Mouse (Mus musculus) neural tube, embryonic 11.5 days (tissue): ENCODE measurements at regions not wholly inside any gene's neighbourhood (a gene's known extent, or its start where the extent isn't known, plus 50 kb on each side); places are given as distances from the start of the nearest gene placed in this dataset.

Experiments
- ATAC-seq: fragments of 200-750 bp; cut with Nextera tagmentation; 2 replicates; pipeline ENCODE4 v1.8.0; 2017; ENCODE audit warnings: moderate number of reproducible peaks, mild to moderate bottlenecking, moderate TSS enrichment, moderate library complexity; ENCODE audit not compliant: insufficient read depth, low FRiP score, low TSS enrichment
- DNase-seq: peaks from one replicate; pipeline ENCODE4 v3.0.0-alpha.2; 2015; ENCODE audit warnings: low spot score
- H3K27ac ChIP-seq: fragments of 300-500 bp; sonication (generic); 2 replicates; pipeline ENCODE4 v1.5.1; 2014; ENCODE audit warnings: low read depth, mild to moderate bottlenecking, low read length
- H3K27me3 ChIP-seq: fragments of 300-500 bp; sonication (generic); 2 replicates; pipeline ENCODE4 v1.6.1; 2014; ENCODE audit warnings: mild to moderate bottlenecking, low read length, mixed read lengths; ENCODE audit not compliant: control insufficient read depth, insufficient read depth
- H3K36me3 ChIP-seq: fragments of 300-500 bp; sonication (generic); 2 replicates; pipeline ENCODE4 v1.6.1; 2014; ENCODE audit warnings: mild to moderate bottlenecking, low read length, moderate library complexity, mixed read lengths; ENCODE audit not compliant: control insufficient read depth, insufficient read depth
- H3K4me1 ChIP-seq: fragments of 300-500 bp; sonication (generic); 2 replicates; pipeline ENCODE4 v1.6.1; 2014; ENCODE audit warnings: low read length, mixed read lengths; ENCODE audit not compliant: control insufficient read depth, insufficient read depth
- H3K4me2 ChIP-seq: fragments of 300-500 bp; sonication (generic); 2 replicates; pipeline ENCODE4 v1.6.1; 2014; ENCODE audit warnings: low read depth, mild to moderate bottlenecking, moderate library complexity
- H3K4me3 ChIP-seq: fragments of 300-500 bp; sonication (generic); 2 replicates; pipeline ENCODE4 v1.5.1; 2014; ENCODE audit warnings: low read depth, low read length
- H3K9ac ChIP-seq: fragments of 300-500 bp; sonication (generic); 2 replicates; pipeline ENCODE4 v1.6.1; 2014; ENCODE audit warnings: mild to moderate bottlenecking, low read length
- H3K9me3 ChIP-seq: fragments of 300-500 bp; sonication (generic); 2 replicates; pipeline ENCODE4 v1.6.1; 2016; ENCODE audit warnings: low read length; ENCODE audit not compliant: control insufficient read depth
- WGBS: fragments of 180-500 bp; shearing (Covaris S2); extraction: QIAGEN DNeasy Blood & Tissue Kit; methylation state at CpG from one replicate; pipeline ENCODE4 v1.1.7; 2014; 5-methylcytosine and 5-hydroxymethylcytosine counted together

DNA sequence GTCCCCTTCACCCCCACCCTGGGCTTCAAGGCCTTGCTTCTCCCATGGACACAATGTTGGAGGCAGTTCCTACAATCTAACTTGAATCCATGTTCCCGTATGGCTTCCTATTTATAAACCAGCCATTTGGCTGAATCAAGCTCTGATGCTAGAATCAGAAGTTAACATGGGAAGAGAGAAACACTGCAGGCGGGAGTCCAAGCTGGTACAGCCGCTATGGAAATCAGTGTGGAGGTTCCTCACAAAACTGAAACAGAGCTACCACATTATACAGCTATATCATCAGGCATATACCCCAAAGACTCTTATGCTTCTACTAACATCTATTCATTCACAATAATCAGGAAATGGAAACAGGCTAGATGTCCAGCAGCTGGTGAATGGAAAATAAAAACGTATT is 106.7 kb upstream of the Pik3r1 start:
- no peaks in the 10 kb centered on the region for H3K36me3 ChIP-seq
- DNase-seq (no peak), ATAC-seq (no peak)
- H3K4me3 ChIP-seq = no peak overlapping the region
- H3K9me3 ChIP-seq = no peaks in the 10 kb centered on the region
- no peak overlapping the region for H3K9ac ChIP-seq
- no peaks in the 10 kb centered on the region for H3K4me1 ChIP-seq
- 91% methylated on average over 4 of the region's 4 CpGs for WGBS
- H3K27me3 ChIP-seq = no peaks in the 10 kb centered on the region
- H3K27ac ChIP-seq = no peak overlapping the region
- H3K4me2 ChIP-seq = no peak overlapping the region

DNA sequence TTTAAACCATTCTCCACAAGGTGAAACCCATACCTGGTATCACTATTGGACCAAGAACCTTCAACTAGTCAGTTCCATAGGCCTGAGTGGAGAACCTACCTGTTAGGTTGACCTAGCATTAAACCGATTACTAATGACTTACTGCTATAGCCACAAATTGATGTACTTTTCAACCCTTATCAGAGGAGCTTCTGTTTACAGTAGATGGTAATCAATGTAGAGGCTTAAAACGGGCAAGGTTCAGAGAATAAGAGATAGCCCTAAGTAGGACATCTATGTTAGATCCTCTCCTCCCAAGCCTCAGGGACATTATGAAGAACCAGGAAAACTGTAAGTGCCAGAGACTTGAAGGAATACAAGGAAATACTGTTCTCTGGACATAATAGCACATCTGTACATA is 108.1 kb upstream of the Pik3r1 start:
- Histone ChIP-seq H3K36me3 (no peaks in the 10 kb centered on the region), H3K4me2 (no peak overlapping the region), H3K27ac (no peak overlapping the region), H3K27me3 (no peaks in the 10 kb centered on the region), H3K4me3 (no peak overlapping the region), H3K9me3 (no peaks in the 10 kb centered on the region), H3K4me1 (no peaks in the 10 kb centered on the region), H3K9ac (no peak overlapping the region)
- 93% methylated on average over 2 of the region's 2 CpGs for WGBS
- ATAC-seq = no peak
- DNase-seq = no peak

DNA sequence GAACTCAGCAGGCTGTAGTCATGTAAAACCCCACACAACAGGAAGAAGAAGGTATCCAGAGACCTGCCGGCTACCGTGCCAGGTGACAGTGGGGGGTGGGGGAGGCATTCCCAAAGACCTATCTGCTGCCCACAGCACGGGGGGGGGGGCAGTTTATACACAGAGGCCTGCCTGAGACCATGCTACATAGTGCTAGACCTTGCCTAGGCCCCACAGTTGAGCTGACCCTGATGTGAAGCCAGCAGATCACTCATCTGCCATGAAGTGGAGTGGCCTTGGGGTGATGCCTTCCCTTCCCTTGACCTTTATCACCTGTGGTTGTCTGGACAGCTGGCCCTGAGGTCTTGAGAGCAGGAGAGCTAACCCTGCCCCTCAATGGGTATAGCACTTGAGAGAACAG is 108.6 kb upstream of the Pik3r1 start:
- Histone ChIP-seq H3K9ac (no peak overlapping the region), H3K36me3 (no peaks in the 10 kb centered on the region), H3K4me1 (no peaks in the 10 kb centered on the region), H3K27me3 (no peaks in the 10 kb centered on the region), H3K27ac (no peak overlapping the region), H3K4me3 (no peak overlapping the region), H3K4me2 (no peak overlapping the region), H3K9me3 (no peaks in the 10 kb centered on the region)
- DNase-seq = no peak
- ATAC-seq = no peak
- WGBS = 93% methylated on average over 3 of the region's 3 CpGs

DNA sequence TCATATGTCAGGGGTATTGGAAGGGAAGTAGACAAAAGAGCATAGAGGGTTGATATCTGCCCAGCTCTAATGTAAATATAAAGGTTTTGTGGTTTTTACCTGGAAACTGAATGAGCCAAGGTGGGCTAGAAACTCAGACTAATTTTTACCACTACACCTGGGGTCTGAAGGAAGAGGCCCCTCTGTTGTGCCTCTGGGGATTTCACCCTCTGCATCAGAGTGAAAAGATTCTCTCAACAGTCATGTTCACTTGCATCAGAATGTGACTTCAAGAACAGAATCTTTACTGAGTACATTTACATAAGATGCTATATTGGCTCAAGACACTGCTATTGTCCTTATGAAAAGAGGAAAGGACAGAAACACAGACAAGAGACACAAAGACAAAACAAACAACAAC is 110.2 kb upstream of the Pik3r1 start:
- ATAC-seq (no peak), DNase-seq (no peak)
- Histone ChIP-seq H3K4me1 (no peaks in the 10 kb centered on the region), H3K9me3 (no peaks in the 10 kb centered on the region), H3K36me3 (no peaks in the 10 kb centered on the region), H3K27ac (no peak overlapping the region), H3K4me2 (no peak overlapping the region), H3K9ac (no peak overlapping the region), H3K4me3 (no peak overlapping the region), H3K27me3 (no peaks in the 10 kb centered on the region)

DNA sequence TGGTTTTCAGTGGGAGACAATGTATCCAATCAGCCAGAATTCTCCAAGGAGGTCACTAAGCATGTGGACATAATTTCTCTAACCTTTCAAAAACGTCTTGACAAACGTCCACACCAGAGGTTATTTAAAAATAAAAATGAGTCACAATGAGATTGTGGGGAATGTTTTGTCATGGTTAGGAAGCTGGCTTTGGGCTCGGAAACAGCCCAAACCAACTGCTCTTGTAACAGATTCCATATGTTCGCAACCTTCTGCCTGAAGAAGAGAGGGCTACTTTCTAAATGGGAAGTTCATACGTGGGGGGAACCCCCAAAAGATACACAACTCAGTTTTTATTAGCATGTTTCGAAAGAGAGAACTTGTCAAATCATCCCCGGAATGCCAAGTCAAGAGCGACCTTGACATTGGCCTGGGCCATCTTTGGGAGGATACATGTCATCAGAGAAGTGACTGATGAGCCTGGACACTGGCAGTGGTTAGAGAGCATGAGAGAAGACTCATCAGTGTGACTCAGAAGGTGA is 111.6 kb upstream of the Pik3r1 start:
- no peaks in the 10 kb centered on the region for H3K36me3 ChIP-seq
- no peak overlapping the region for H3K27ac ChIP-seq
- no peak overlapping the region for H3K9ac ChIP-seq
- H3K4me2 ChIP-seq = no peak overlapping the region
- no peaks in the 10 kb centered on the region for H3K9me3 ChIP-seq
- H3K4me1 ChIP-seq = no peaks in the 10 kb centered on the region
- H3K27me3 ChIP-seq = no peaks in the 10 kb centered on the region
- WGBS = 73% methylated on average over 8 of the region's 8 CpGs
- H3K4me3 ChIP-seq = no peak overlapping the region
- ATAC-seq = no peak
- no peak for DNase-seq

DNA sequence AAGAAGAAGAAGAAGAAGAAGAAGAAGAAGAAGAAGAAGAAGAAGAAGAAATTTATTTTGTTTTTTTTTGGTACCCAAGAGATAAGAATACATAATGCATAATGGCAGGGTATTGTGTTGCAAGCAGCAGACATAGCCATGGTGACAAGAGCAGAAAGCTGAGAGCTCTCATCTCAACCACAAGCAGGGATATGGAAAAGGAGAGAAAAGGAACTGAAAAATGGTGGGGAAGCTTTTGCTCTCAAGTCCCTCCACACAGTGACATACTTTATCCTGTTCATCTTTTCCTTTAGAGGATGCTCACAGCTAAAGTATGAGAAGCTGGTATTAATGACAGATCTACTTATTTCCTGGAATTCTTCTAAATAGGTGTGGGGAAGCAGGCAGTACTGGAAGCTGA is 115.2 kb upstream of the Pik3r1 start:
- H3K4me1 ChIP-seq = no peaks in the 10 kb centered on the region
- no peak for ATAC-seq
- no peak for DNase-seq
- H3K4me3 ChIP-seq = no peak overlapping the region
- H3K27me3 ChIP-seq = no peaks in the 10 kb centered on the region
- H3K9me3 ChIP-seq = no peaks in the 10 kb centered on the region
- no peaks in the 10 kb centered on the region for H3K36me3 ChIP-seq
- no peak overlapping the region for H3K9ac ChIP-seq
- H3K4me2 ChIP-seq = no peak overlapping the region
- no peak overlapping the region for H3K27ac ChIP-seq

DNA sequence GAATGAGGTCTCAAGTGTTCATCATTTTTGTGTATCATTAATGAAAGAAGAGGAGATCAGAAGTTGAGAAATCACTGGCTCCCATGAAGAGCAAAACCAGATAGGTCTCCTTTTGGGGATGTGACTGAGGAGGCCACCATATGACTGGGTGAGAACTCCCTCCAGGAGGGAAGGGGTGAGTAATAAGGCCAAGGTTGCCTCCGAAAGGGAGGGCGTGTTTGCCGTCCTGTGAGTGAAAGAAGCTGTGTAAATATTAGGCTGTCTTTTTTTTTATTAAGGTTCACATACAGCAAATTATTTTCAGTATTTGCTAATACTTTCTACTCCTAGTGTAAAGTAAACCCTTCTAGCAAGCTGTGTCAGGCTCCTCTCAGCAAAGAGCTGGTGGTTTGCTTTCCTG is 116.7 kb upstream of the Pik3r1 start:
- Histone ChIP-seq H3K4me3 (no peak overlapping the region), H3K4me2 (no peak overlapping the region), H3K9ac (no peak overlapping the region), H3K27ac (no peak overlapping the region), H3K36me3 (no peaks in the 10 kb centered on the region), H3K4me1 (no peaks in the 10 kb centered on the region), H3K9me3 (no peaks in the 10 kb centered on the region), H3K27me3 (no peaks in the 10 kb centered on the region)
- DNase-seq (no peak), ATAC-seq (no peak)
- WGBS = 73% methylated on average over 3 of the region's 3 CpGs

DNA sequence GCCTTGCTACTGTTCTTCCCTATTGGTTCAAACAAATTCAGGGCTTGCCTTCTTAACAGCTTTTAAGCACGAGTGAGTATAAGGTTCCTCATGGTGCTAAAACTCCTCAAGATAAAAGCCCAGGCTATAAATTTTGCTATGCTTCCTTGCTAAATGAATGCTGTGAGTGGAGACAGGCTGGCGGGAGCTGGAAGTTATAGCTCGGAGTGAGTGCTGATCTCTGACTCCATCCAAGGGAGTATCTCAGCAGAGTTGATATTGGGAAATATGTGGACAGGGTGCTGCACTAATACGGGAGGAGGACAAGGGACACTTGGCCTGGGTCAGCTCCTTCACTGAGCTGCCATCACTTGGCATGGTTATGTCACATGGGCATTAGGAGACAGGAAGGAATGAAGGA is 123.5 kb upstream of the Pik3r1 start:
- Histone ChIP-seq H3K27ac (no peak overlapping the region), H3K9ac (no peak overlapping the region), H3K27me3 (no peaks in the 10 kb centered on the region), H3K36me3 (no peaks in the 10 kb centered on the region), H3K4me3 (no peak overlapping the region), H3K4me2 (no peak overlapping the region), H3K9me3 (no peaks in the 10 kb centered on the region), H3K4me1 (no peaks in the 10 kb centered on the region)
- WGBS = 71% methylated on average over 4 of the region's 4 CpGs
- ATAC-seq = no peak
- DNase-seq = no peak

DNA sequence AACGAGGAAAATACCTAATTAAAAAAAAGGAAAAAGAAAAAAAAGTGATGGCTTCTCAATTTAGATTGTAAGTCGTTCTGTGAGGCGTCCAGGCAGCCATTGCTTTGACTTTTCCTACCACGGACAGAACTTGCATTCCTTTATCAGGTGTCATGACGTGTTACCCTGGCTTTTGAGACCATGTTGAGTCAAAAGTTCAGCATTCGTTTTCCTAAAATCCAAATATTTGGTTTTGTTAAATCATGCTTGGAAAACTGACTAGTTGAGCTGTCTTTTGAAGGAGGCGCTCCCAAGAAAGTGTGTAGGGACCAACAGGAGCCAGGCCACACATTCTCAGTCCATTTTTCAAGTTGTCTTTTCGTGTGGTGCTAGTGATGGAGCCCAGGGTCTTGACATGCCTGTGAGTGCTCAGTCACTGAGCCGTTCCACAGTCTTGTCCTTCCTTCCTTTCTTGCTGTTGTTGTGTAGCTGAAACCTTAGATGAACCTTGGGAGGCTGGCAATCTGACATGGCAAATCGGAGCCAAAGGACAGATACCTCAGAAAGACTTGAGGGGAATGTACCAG is 125.1 kb upstream of the Pik3r1 start:
- Histone ChIP-seq H3K9me3 (no peaks in the 10 kb centered on the region), H3K36me3 (no peaks in the 10 kb centered on the region), H3K4me3 (no peak overlapping the region), H3K4me1 (no peaks in the 10 kb centered on the region), H3K9ac (no peak overlapping the region), H3K27ac (no peak overlapping the region), H3K4me2 (no peak overlapping the region), H3K27me3 (no peaks in the 10 kb centered on the region)
- WGBS = 91% methylated on average over 10 of the region's 10 CpGs
- DNase-seq = no peak
- no peak for ATAC-seq
